Mouse (Mus musculus) ES-Bruce4 (cell line): ENCODE measurements around the gene Ryr1. TPM values are rescaled to one million over a fixed set of nuclear protein-coding genes. Genes with fewer than 3 reads are reported as not detected.

Source experiments
- H3K27ac ChIP-seq: 2 replicates; pipeline ENCODE4 v1.5.1; 2012; ENCODE audit warnings: low read length, inconsistent platforms; ENCODE audit not compliant: insufficient read depth
- H3K27me3 ChIP-seq: 2 replicates; pipeline ENCODE4 v1.6.1; 2012; ENCODE audit warnings: mild to moderate bottlenecking, low read length, inconsistent platforms; ENCODE audit not compliant: control insufficient read depth, poor library complexity, insufficient read depth, severe bottlenecking
- H3K36me3 ChIP-seq: 2 replicates; pipeline ENCODE4 v1.6.1; 2012; ENCODE audit warnings: inconsistent platforms, mild to moderate bottlenecking, low read length, moderate library complexity; ENCODE audit not compliant: control insufficient read depth, poor library complexity, insufficient read depth, severe bottlenecking
- H3K4me1 ChIP-seq: one replicate; pipeline ENCODE4 v1.8.1; 2011; ENCODE audit warnings: low read length; ENCODE audit not compliant: control insufficient read depth, insufficient read depth
- H3K4me3 ChIP-seq: 2 replicates; pipeline ENCODE4 v1.5.1; 2011; ENCODE audit warnings: low read depth, mild to moderate bottlenecking, low read length
- H3K9ac ChIP-seq: 2 replicates; pipeline ENCODE4 v1.6.1; 2012; ENCODE audit warnings: low read depth, mild to moderate bottlenecking, inconsistent platforms; ENCODE audit not compliant: poor library complexity, severe bottlenecking
- H3K9me3 ChIP-seq: replicated peaks from 2 replicates; pipeline ENCODE4 v1.6.1; 2012; ENCODE audit warnings: mild to moderate bottlenecking, low read length, inconsistent platforms; ENCODE audit not compliant: control insufficient read depth, poor library complexity, insufficient read depth, severe bottlenecking
- CTCF ChIP-seq: IDR thresholded peaks from one replicate; pipeline ENCODE4 v1.8.1; 2011; ENCODE audit warnings: low read depth, low read length
- EP300 ChIP-seq: IDR thresholded peaks from 2 replicates; pipeline ENCODE4 v1.6.1; 2011; ENCODE audit warnings: low read depth, low read length; ENCODE audit not compliant: insufficient read depth
- POLR2A ChIP-seq: IDR thresholded peaks from one replicate; pipeline ENCODE4 v1.8.1; 2011; ENCODE audit warnings: low read length; ENCODE audit not compliant: insufficient read depth
- polyA plus RNA-seq: library from polyadenylated mRNA; stranded (reverse); fragments of >200 nt; gene quantifications from 2 replicates; pipeline ENCODE4 v1.2.4, GENCODE M21; 2011; ENCODE audit warnings: low read depth; ENCODE audit not compliant: missing spikeins, insufficient read depth, insufficient read length

The Ryr1 gene
- polyA plus RNA-seq, 1 experiment: 10.3 TPM

GRCm38 (mm10) chr7:29000651-29001605, 124.1 kb downstream of the Ryr1 start:
- Histone ChIP-seq H3K4me3 (peak overlapping the region; percentile 69), H3K9me3 (no peaks in the 10 kb centered on the region), H3K9ac (peak overlapping the region; percentile 41; the same call in 1 of the 2 replicates), H3K4me1 (peaks cover 2% of the 10 kb centered on the region), H3K27ac (peak overlapping the region; percentile 0; the same call in 1 of the 2 replicates), H3K27me3 (no peaks in the 10 kb centered on the region), H3K36me3 (no peaks in the 10 kb centered on the region)
- peak; percentile 49 for TF ChIP-seq POLR2A
- peak; percentile 42; the same call in 1 of the 2 replicates for TF ChIP-seq EP300
- no peak for TF ChIP-seq CTCF

- Histone ChIP-seq H3K4me3 (no peak overlapping the region), H3K9me3 (no peaks in the 10 kb centered on the region), H3K27ac (no peak overlapping the region), H3K27me3 (no peaks in the 10 kb centered on the region), H3K4me1 (no peaks in the 10 kb centered on the region), H3K9ac (no peak overlapping the region), H3K36me3 (no peaks in the 10 kb centered on the region)
- TF ChIP-seq POLR2A (no peak), EP300 (no peak), CTCF (no peak)
Measured at GRCm38 (mm10) chr7:28993402-28993801, 131.6 kb downstream of the Ryr1 start.

GRCm38 (mm10) chr7:28992997-28993396, 132.0 kb downstream of the Ryr1 start:
- no peaks in the 10 kb centered on the region for H3K36me3 ChIP-seq
- H3K4me1 ChIP-seq: no peaks in the 10 kb centered on the region
- H3K4me3 ChIP-seq: no peak overlapping the region
- H3K27ac ChIP-seq: no peak overlapping the region
- TF ChIP-seq EP300 (no peak), POLR2A (no peak), CTCF (no peak)
- no peak overlapping the region for H3K9ac ChIP-seq
- no peaks in the 10 kb centered on the region for H3K9me3 ChIP-seq
- no peaks in the 10 kb centered on the region for H3K27me3 ChIP-seq

GRCm38 (mm10) chr7:28991616-28992015, 133.4 kb downstream of the Ryr1 start:
- H3K36me3 ChIP-seq: no peaks in the 10 kb centered on the region
- no peak overlapping the region for H3K27ac ChIP-seq
- no peaks in the 10 kb centered on the region for H3K9me3 ChIP-seq
- no peaks in the 10 kb centered on the region for H3K27me3 ChIP-seq
- peak overlapping the region; percentile 28; the same call in 1 of the 2 replicates for H3K9ac ChIP-seq
- H3K4me1 ChIP-seq: no peaks in the 10 kb centered on the region
- 0 out of 2 replicates have a peak overlapping the region, but pooled peaks have one; percentile 40 for H3K4me3 ChIP-seq
- TF ChIP-seq CTCF (peak; percentile 90), EP300 (no peak)

- TF ChIP-seq CTCF: no peak
- no peak for TF ChIP-seq EP300
- TF ChIP-seq POLR2A: peak; percentile 50
Measured at GRCm38 (mm10) chr7:28990766-28991273, 134.2 kb downstream of the Ryr1 start.

GRCm38 (mm10) chr7:28985207-28985606, 139.8 kb downstream of the Ryr1 start:
- Histone ChIP-seq H3K4me3 (no peak overlapping the region), H3K27me3 (no peaks in the 10 kb centered on the region), H3K9ac (no peak overlapping the region), H3K4me1 (peaks cover 4% of the 10 kb centered on the region), H3K36me3 (no peaks in the 10 kb centered on the region), H3K9me3 (no peaks in the 10 kb centered on the region), H3K27ac (no peak overlapping the region)
- TF ChIP-seq EP300 (no peak), POLR2A (no peak), CTCF (no peak)

More at GRCm38 (mm10) chr7:28990766-28991273, 134.2 kb downstream of the Ryr1 start:
- Histone ChIP-seq H3K27me3 (no peaks in the 10 kb centered on the region), H3K9me3 (no peaks in the 10 kb centered on the region), H3K9ac (peak overlapping the region; percentile 28; the same call in 1 of the 2 replicates), H3K4me3 (peak overlapping the region; percentile 40), H3K4me1 (no peaks in the 10 kb centered on the region), H3K36me3 (no peaks in the 10 kb centered on the region), H3K27ac (no peak overlapping the region)
